In genomic region chr15:101046039-101046526, GRCm38 (mm10) we compare ENCODE assay signal across 9 mouse cellular contexts. TPM values are rescaled to one million over a fixed set of nuclear protein-coding genes. Genes with fewer than 3 reads are reported as not detected.
DNase-seq lines count a peak whose midpoint lies in the region; ATAC-seq and TF ChIP-seq lines count a peak whose summit lies in the region.
"Had no signal": no experiment of that assay in that cellular context is flagged by ENCODE, and none has a peak within 500 bp of the region (broad histone marks: within the 10 kb centered on the region; RNA-seq: fewer than 3 reads in every experiment).

No protein-coding gene starts in this region.

- H3K4me3 ChIP-seq in kidney, embryonic 16.5 days (ENCODE audit: low read length): peak overlapping the region; percentile 54
- H3K4me3 ChIP-seq in embryonic fibroblast, embryonic 13.5 days (ENCODE audit: insufficient read depth, low read length): peak overlapping the region; percentile 16; the same call in 1 of the 2 replicates
- H3K4me3 ChIP-seq in intestine, embryonic 16.5 days (ENCODE audit: low read length): peak overlapping the region; percentile 63
- H3K4me3 ChIP-seq in neural tube, embryonic 13.5 days: peak overlapping the region; percentile 46

- WGBS in kidney, embryonic 16.5 days: 2% methylated on average over 43 of the region's 43 CpGs
- WGBS in intestine, embryonic 16.5 days: 3% methylated on average over 43 of the region's 43 CpGs
- under 1% methylated on average over 43 of the region's 43 CpGs for WGBS in neural tube, embryonic 13.5 days

- H3K36me3 ChIP-seq in kidney, embryonic 16.5 days (ENCODE audit: insufficient read depth, low read length): peaks cover 5% of the 10 kb centered on the region; the same call in 1 of the 2 replicates
- no peaks in the 10 kb centered on the region for H3K36me3 ChIP-seq in intestine, embryonic 16.5 days (ENCODE audit: control insufficient read depth, insufficient read depth, low read length)
- peaks cover 4% of the 10 kb centered on the region; the same call in 1 of the 2 replicates for H3K36me3 ChIP-seq in neural tube, embryonic 13.5 days

- TF ChIP-seq POLR2A in embryonic fibroblast, embryonic 13.5 days (IDR thresholded peaks at IDR 0.05; ENCODE audit: low read depth, low read length): no peak

- peak overlapping the region; percentile 99 for H3K4me2 ChIP-seq in kidney, embryonic 16.5 days (replicated peaks; ENCODE audit: low read depth, low read length)
- peak overlapping the region; percentile 100 for H3K4me2 ChIP-seq in intestine, embryonic 16.5 days (ENCODE audit: low read depth, low read length)
- peak overlapping the region; percentile 98 for H3K4me2 ChIP-seq in neural tube, embryonic 13.5 days

- peaks cover 60% of the 10 kb centered on the region for H3K27me3 ChIP-seq in kidney, embryonic 16.5 days (ENCODE audit: insufficient read depth, low read length)
- peaks cover 50% of the 10 kb centered on the region for H3K27me3 ChIP-seq in intestine, embryonic 16.5 days (replicated peaks; ENCODE audit: control insufficient read depth, insufficient read depth, low read length)
- peaks cover 91% of the 10 kb centered on the region for H3K27me3 ChIP-seq in neural tube, embryonic 13.5 days

- no peaks in the 10 kb centered on the region for H3K9me3 ChIP-seq in kidney, embryonic 16.5 days (ENCODE audit: low read length)
- no peaks in the 10 kb centered on the region for H3K9me3 ChIP-seq in intestine, embryonic 16.5 days (ENCODE audit: control insufficient read depth, low read length)
- no peaks in the 10 kb centered on the region for H3K9me3 ChIP-seq in neural tube, embryonic 13.5 days

- ATAC-seq in kidney, embryonic 16.5 days (ENCODE audit: low FRiP score, low TSS enrichment): peak; percentile 44
- peak; percentile 34 for ATAC-seq in intestine, embryonic 16.5 days
- ATAC-seq in neural tube, embryonic 13.5 days (ENCODE audit: low read depth): no peak

- no peak for DNase-seq in kidney, postnatal 14 days
- DNase-seq in embryo, embryonic 11 days: no peak
- DNase-seq in thymus, postnatal 14 days: no peak
- no peak for DNase-seq in frontal cortex, postnatal 10 days (ENCODE audit: low spot score in 2 of 2)

- H3K9ac ChIP-seq in kidney, embryonic 16.5 days (replicated peaks; ENCODE audit: low read length): peak overlapping the region; percentile 61
- peak overlapping the region; percentile 67 for H3K9ac ChIP-seq in intestine, embryonic 16.5 days (ENCODE audit: low read depth, low read length)
- peak overlapping the region; percentile 77 for H3K9ac ChIP-seq in neural tube, embryonic 13.5 days

- TF ChIP-seq CTCF in embryonic fibroblast, embryonic 13.5 days (IDR thresholded peaks at IDR 0.05; ENCODE audit: borderline replicate concordance, insufficient read depth, low read length): no peak

- no peak overlapping the region for H3K27ac ChIP-seq in kidney, embryonic 16.5 days (ENCODE audit: low read length)
- H3K27ac ChIP-seq in embryonic fibroblast, embryonic 13.5 days (ENCODE audit: insufficient read depth, low read length): no peak overlapping the region
- no peak overlapping the region; the same call in 1 of the 2 replicates for H3K27ac ChIP-seq in intestine, embryonic 16.5 days (ENCODE audit: low read length)
- no peak overlapping the region for H3K27ac ChIP-seq in neural tube, embryonic 13.5 days (replicated peaks)

- peaks cover 21% of the 10 kb centered on the region for H3K4me1 ChIP-seq in kidney, embryonic 16.5 days (ENCODE audit: insufficient read depth, low read length)
- H3K4me1 ChIP-seq in embryonic fibroblast, embryonic 13.5 days (ENCODE audit: control insufficient read depth, insufficient read depth, low read length): no peaks in the 10 kb centered on the region
- peaks cover 16% of the 10 kb centered on the region for H3K4me1 ChIP-seq in intestine, embryonic 16.5 days (ENCODE audit: control insufficient read depth, insufficient read depth, low read length)
- H3K4me1 ChIP-seq in neural tube, embryonic 13.5 days (replicated peaks): peaks cover 22% of the 10 kb centered on the region

RNA-seq across cellular contexts. Expression of gene Gm47841, which starts 1.1 kb away (rescaled TPM):
- polyA plus RNA-seq in kidney, embryonic 16.5 days (2015; fragmentation: Nextera tagmentation; extraction: Ambion mirVana): not detected in 2 replicates
- not detected in 2 replicates for polyA plus RNA-seq in embryonic fibroblast, embryonic 13.5 days (2011; ENCODE audit: insufficient read length, low read depth, missing spikeins)
- not detected in 2 replicates for polyA plus RNA-seq in intestine, embryonic 16.5 days (2015; fragmentation: Nextera tagmentation; extraction: Ambion mirVana)
- not detected in 2 replicates for polyA plus RNA-seq in neural tube, embryonic 13.5 days (2015; fragmentation: Nextera tagmentation; extraction: Ambion mirVana)
- polyA plus RNA-seq: large intestine, adult 2 months had no signal

RNA-seq across cellular contexts. Expression of gene Fignl2, which starts 32.3 kb away (rescaled TPM):
- 0.26 and 0.35 TPM in 2 replicates for polyA plus RNA-seq in kidney, embryonic 16.5 days (2015; fragmentation: Nextera tagmentation; extraction: Ambion mirVana)
- 1.3 and 1.4 TPM in 2 replicates for polyA plus RNA-seq in embryonic fibroblast, embryonic 13.5 days (2011; ENCODE audit: insufficient read length, low read depth, missing spikeins)
- polyA plus RNA-seq in intestine, embryonic 16.5 days (2015; fragmentation: Nextera tagmentation; extraction: Ambion mirVana): 0.12 TPM in 2 replicates
- polyA plus RNA-seq in neural tube, embryonic 13.5 days (2015; fragmentation: Nextera tagmentation; extraction: Ambion mirVana): 0.17 and 0.18 TPM in 2 replicates
